Mouse (Mus musculus) embryonic fibroblast, embryonic 13.5 days (primary cell): ENCODE results near the gene Cacna2d1.

Source experiments
- CTCF ChIP-seq: IDR thresholded peaks from 2 replicates; pipeline ENCODE4 v1.5.1; 2011; ENCODE audit warnings: mild to moderate bottlenecking, control low read depth, low read length, moderate library complexity, borderline replicate concordance; ENCODE audit not compliant: insufficient read depth
- POLR2A ChIP-seq: IDR thresholded peaks from 2 replicates; pipeline ENCODE4 v1.6.1; 2011; ENCODE audit warnings: low read depth, mild to moderate bottlenecking, control low read depth, low read length, moderate library complexity

DNA sequence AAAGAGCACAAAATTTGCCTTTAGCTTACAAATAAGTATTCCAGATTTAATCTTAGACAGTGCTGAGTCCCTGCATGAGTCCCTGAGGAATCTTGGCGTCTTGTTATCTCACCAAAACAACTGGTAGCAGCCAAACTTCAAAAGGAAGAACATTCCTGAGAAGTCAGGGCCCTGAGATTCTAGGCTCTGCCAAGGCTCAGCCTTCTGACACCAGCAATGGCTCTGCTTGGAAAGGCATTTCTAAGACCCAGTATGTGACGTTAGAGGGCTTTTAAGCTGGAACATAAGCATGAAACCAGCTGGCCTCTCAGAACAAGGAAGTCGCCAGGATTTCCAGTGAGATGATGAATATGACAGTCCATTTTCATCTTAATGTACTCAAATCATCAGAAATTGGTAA lies 253.4 kb downstream of the Cacna2d1 start:
- TF ChIP-seq CTCF: no peak
- no peak for TF ChIP-seq POLR2A
